Mouse (Mus musculus) CH12.LX (cell line): Measurements from ENCODE around the gene Brap.

Experiments used
- BHLHE40 ChIP-seq: IDR thresholded peaks from 2 replicates; pipeline ENCODE4 v1.6.1; 2011; ENCODE audit warnings: mild to moderate bottlenecking, low read depth, low read length, improper control_type of control experiment
- CTCF ChIP-seq, 2 experiments: IDR thresholded peaks in 1 of 2; conservative IDR thresholded peaks in 1 of 2; 2 replicates each; pipeline ENCODE4 v1.5.1; 2011 to 2012; ENCODE audit warnings: low read depth in 2 of 2, low read length in 2 of 2, improper control_type of control experiment in 1 of 2, inconsistent platforms in 1 of 2, mild to moderate bottlenecking in 1 of 2, moderate library complexity in 1 of 2
- EP300 ChIP-seq: IDR thresholded peaks from 2 replicates; pipeline ENCODE4 v1.6.1; 2011; ENCODE audit warnings: low read length, improper control_type of control experiment
- GABPA ChIP-seq: IDR thresholded peaks from 2 replicates; pipeline ENCODE4 v1.6.1; 2012; ENCODE audit warnings: low read depth, low read length, improper control_type of control experiment, inconsistent platforms; ENCODE audit not compliant: insufficient replicate concordance
- JUND ChIP-seq: conservative IDR thresholded peaks from 2 replicates; pipeline ENCODE4 v1.6.1; 2011; ENCODE audit warnings: low read depth, low read length, improper control_type of control experiment
- KAT2A ChIP-seq: IDR thresholded peaks from 2 replicates; pipeline ENCODE4 v1.6.1; 2012; ENCODE audit warnings: low read length, improper control_type of control experiment, inconsistent platforms; ENCODE audit not compliant: insufficient replicate concordance
- MAX ChIP-seq: IDR thresholded peaks from 2 replicates; pipeline ENCODE4 v1.6.1; 2011; ENCODE audit warnings: low read length, improper control_type of control experiment
- MEF2A ChIP-seq: IDR thresholded peaks from 2 replicates; pipeline ENCODE4 v1.6.1; 2014; ENCODE audit warnings: low read depth, mild to moderate bottlenecking, inconsistent platforms, low read length, improper control_type of control experiment, borderline replicate concordance
- MYC ChIP-seq: IDR thresholded peaks from 2 replicates; pipeline ENCODE4 v1.6.1; 2011; ENCODE audit warnings: low read depth, mild to moderate bottlenecking, improper control_type of control experiment, low read length
- POLR2A ChIP-seq: IDR thresholded peaks from 2 replicates; pipeline ENCODE4 v1.6.1; 2011; ENCODE audit warnings: low read depth, mild to moderate bottlenecking, improper control_type of control experiment, low read length
- SIN3A ChIP-seq: IDR thresholded peaks from 2 replicates; pipeline ENCODE4 v1.6.1; 2012; ENCODE audit warnings: low read length, improper control_type of control experiment, inconsistent platforms
- USF1 ChIP-seq: IDR thresholded peaks from 2 replicates; pipeline ENCODE4 v1.6.1; 2014; ENCODE audit warnings: low read depth, mild to moderate bottlenecking, inconsistent platforms, low read length, improper control_type of control experiment
- USF2 ChIP-seq: conservative IDR thresholded peaks from 2 replicates; pipeline ENCODE4 v1.6.1; 2011; ENCODE audit warnings: low read depth, low read length, improper control_type of control experiment

GRCm38 (mm10) chr5:121667067-121667466 is 6.7 kb downstream of the Brap start:
- TF ChIP-seq CTCF (conservative IDR thresholded peaks at IDR 0.05 in 1 of 2, IDR thresholded peaks at IDR 0.05 in 1 of 2; ENCODE audit: low read depth in 2 of 2, low read length in 2 of 2), result no peak
- no peak for TF ChIP-seq MYC
- TF ChIP-seq SIN3A, result no peak
- no peak for TF ChIP-seq GABPA
- no peak for TF ChIP-seq MEF2A
- no peak for TF ChIP-seq JUND
- TF ChIP-seq POLR2A, result no peak
- no peak for TF ChIP-seq USF1
- TF ChIP-seq EP300, result no peak
- no peak for TF ChIP-seq BHLHE40
- no peak for TF ChIP-seq USF2
- TF ChIP-seq KAT2A, result no peak
- no peak for TF ChIP-seq MAX
